Mouse (Mus musculus) lung, embryonic 14.5 days (tissue): ENCODE measurements around the gene Kcnh3. TPM values are rescaled to one million over a fixed set of nuclear protein-coding genes. Genes with fewer than 3 reads are reported as not detected.
A peak's percentile ranks its signal among the peaks of the same experiment; 100 is the strongest.

Source experiments
- ATAC-seq: fragments of 200-750 bp; cut with Nextera tagmentation; 2 replicates; pipeline ENCODE4 v1.8.0; 2017; ENCODE audit warnings: mild to moderate bottlenecking, moderate TSS enrichment, moderate library complexity; ENCODE audit not compliant: insufficient read depth
- DNase-seq: peaks from one replicate; pipeline ENCODE4 v3.0.0-alpha.2; 2015
- H3K27ac ChIP-seq: fragments of 300-500 bp; sonication (generic); 2 replicates; pipeline ENCODE4 v1.5.1; 2014; ENCODE audit warnings: low read depth, mild to moderate bottlenecking, moderate library complexity
- H3K27me3 ChIP-seq: fragments of 300-500 bp; sonication (generic); 2 replicates; pipeline ENCODE4 v1.6.1; 2014; ENCODE audit warnings: low read length, control low read depth; ENCODE audit not compliant: insufficient read depth
- H3K36me3 ChIP-seq: fragments of 300-500 bp; sonication (generic); 2 replicates; pipeline ENCODE4 v1.6.1; 2014; ENCODE audit warnings: control low read depth; ENCODE audit not compliant: insufficient read depth
- H3K4me1 ChIP-seq: fragments of 300-500 bp; sonication (generic); 2 replicates; pipeline ENCODE4 v1.6.1; 2014; ENCODE audit warnings: antibody characterized with exemption, control low read depth; ENCODE audit not compliant: insufficient read depth
- H3K4me2 ChIP-seq: fragments of 300-500 bp; sonication (generic); 2 replicates; pipeline ENCODE4 v1.6.1; 2014; ENCODE audit warnings: mild to moderate bottlenecking
- H3K4me3 ChIP-seq: fragments of 300-500 bp; sonication (generic); 2 replicates; pipeline ENCODE4 v1.5.1; 2014; ENCODE audit warnings: low read depth, low read length
- H3K9ac ChIP-seq: fragments of 300-500 bp; sonication (generic); 2 replicates; pipeline ENCODE4 v1.6.1; 2014
- H3K9me3 ChIP-seq: fragments of 300-500 bp; sonication (generic); 2 replicates; pipeline ENCODE4 v1.6.1; 2016; ENCODE audit warnings: low read depth, low read length, control low read depth
- CTCF ChIP-seq: IDR thresholded peaks from 2 replicates; pipeline ENCODE4 v1.5.1; 2016; ENCODE audit warnings: antibody characterized with exemption, low read depth
- WGBS: fragments of 180-500 bp; shearing (Covaris S2); extraction: QIAGEN DNeasy Blood & Tissue Kit; methylation state at CpG from one replicate; pipeline ENCODE4 v1.1.7; 2014; 5-methylcytosine and 5-hydroxymethylcytosine counted together
- polyA plus RNA-seq: library from polyadenylated mRNA; unstranded; fragments of >200 nt; fragmentation: Nextera tagmentation; extraction: Ambion mirVana; gene quantifications from 2 replicates; pipeline ENCODE4 v1.2.1, GENCODE M21; 2014

Kcnh3 gene
- polyA plus RNA-seq, 1 experiment from 2014 or later: 0.37 TPM

GRCm38 (mm10) chr15:99223585-99224207, 965 bp upstream of the Kcnh3 start:
- ATAC-seq (0 out of 2 replicates have a peak, but pooled peaks have one; percentile 14), DNase-seq (peak; percentile 60)
- no peaks in the 10 kb centered on the region for H3K36me3 ChIP-seq
- no peak for TF ChIP-seq CTCF
- peak overlapping the region; percentile 20; the same call in 1 of the 2 replicates for H3K9ac ChIP-seq
- WGBS: under 1% methylated on average over 45 of the region's 46 CpGs
- peak overlapping the region; percentile 43 for H3K4me3 ChIP-seq
- H3K4me2 ChIP-seq: peak overlapping the region; percentile 77
- H3K9me3 ChIP-seq: no peaks in the 10 kb centered on the region
- H3K27ac ChIP-seq: no peak overlapping the region
- H3K27me3 ChIP-seq: peaks cover 89% of the 10 kb centered on the region
- peaks cover 8% of the 10 kb centered on the region; the same call in 1 of the 2 replicates for H3K4me1 ChIP-seq

- H3K36me3 ChIP-seq: no peaks in the 10 kb centered on the region
- no peaks in the 10 kb centered on the region for H3K9me3 ChIP-seq
- WGBS: under 1% methylated on average over 22 of the region's 22 CpGs
- peak overlapping the region; percentile 43 for H3K4me3 ChIP-seq
- no peak for TF ChIP-seq CTCF
- no peak overlapping the region for H3K9ac ChIP-seq
- ATAC-seq: 0 out of 2 replicates have a peak, but pooled peaks have one; percentile 22
- H3K27ac ChIP-seq: no peak overlapping the region
- peak overlapping the region; percentile 77 for H3K4me2 ChIP-seq
- DNase-seq: peak; percentile 65
- H3K27me3 ChIP-seq: peaks cover 87% of the 10 kb centered on the region
- H3K4me1 ChIP-seq: peaks cover 8% of the 10 kb centered on the region; the same call in 1 of the 2 replicates
Observed at GRCm38 (mm10) chr15:99225081-99225810, 585 bp downstream of the Kcnh3 start.

DNA sequence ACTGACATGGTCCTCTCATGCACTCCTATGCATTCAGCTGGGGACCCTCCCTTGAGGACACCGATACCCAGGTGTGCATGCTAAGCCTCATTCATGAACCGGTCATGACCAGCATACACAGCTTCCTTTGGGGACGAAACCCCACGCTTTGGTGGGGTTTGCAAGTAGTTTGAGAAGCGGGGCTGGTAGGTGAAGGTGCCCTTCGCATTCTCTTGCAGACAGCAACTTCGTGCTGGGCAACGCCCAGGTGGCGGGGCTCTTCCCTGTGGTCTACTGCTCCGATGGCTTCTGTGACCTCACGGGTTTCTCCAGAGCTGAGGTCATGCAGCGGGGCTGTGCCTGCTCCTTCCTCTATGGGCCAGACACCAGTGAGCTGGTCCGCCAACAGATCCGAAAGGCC, 1.4 kb downstream of the Kcnh3 start:
- Histone ChIP-seq H3K9ac (no peak overlapping the region), H3K4me1 (peaks cover 8% of the 10 kb centered on the region; the same call in 1 of the 2 replicates), H3K27ac (no peak overlapping the region), H3K4me3 (peak overlapping the region; percentile 43; the same call in 1 of the 2 replicates), H3K4me2 (no peak overlapping the region), H3K36me3 (no peaks in the 10 kb centered on the region), H3K9me3 (no peaks in the 10 kb centered on the region), H3K27me3 (peaks cover 83% of the 10 kb centered on the region)
- TF ChIP-seq CTCF: no peak
- ATAC-seq: no peak
- no peak for DNase-seq
- WGBS: 22% methylated on average over 14 of the region's 14 CpGs

DNA sequence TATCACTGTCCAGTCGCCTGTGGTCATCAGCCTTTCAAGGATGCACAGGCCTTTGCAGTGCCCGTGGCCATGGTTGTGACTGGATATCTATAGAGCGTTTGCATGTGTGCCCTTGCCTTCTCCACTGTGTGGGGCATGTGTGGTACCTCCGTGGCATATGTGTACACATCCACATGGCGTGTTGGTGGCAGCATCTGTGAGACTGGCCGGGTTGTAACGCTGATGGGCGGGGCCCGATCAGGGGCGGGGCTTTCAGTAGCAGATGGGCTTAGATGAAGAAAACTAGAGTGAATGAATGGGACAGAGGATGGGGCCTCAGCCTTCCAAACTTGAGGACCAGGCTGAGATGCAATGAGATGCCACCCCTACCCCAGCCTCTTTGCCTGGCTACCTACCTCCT, 7.3 kb downstream of the Kcnh3 start:
- DNase-seq (no peak), ATAC-seq (no peak)
- Histone ChIP-seq H3K4me1 (no peaks in the 10 kb centered on the region), H3K27me3 (peaks cover 33% of the 10 kb centered on the region), H3K4me2 (no peak overlapping the region), H3K36me3 (no peaks in the 10 kb centered on the region), H3K9me3 (no peaks in the 10 kb centered on the region), H3K27ac (no peak overlapping the region), H3K4me3 (no peak overlapping the region), H3K9ac (no peak overlapping the region)
- no peak for TF ChIP-seq CTCF
- WGBS: 59% methylated on average over 10 of the region's 10 CpGs

- Histone ChIP-seq H3K27me3 (peaks cover 17% of the 10 kb centered on the region), H3K9ac (no peak overlapping the region), H3K9me3 (no peaks in the 10 kb centered on the region), H3K27ac (no peak overlapping the region), H3K4me3 (no peak overlapping the region), H3K36me3 (no peaks in the 10 kb centered on the region), H3K4me2 (no peak overlapping the region), H3K4me1 (no peaks in the 10 kb centered on the region)
- ATAC-seq (no peak), DNase-seq (no peak)
- WGBS: 49% methylated on average over 17 of the region's 17 CpGs
- no peak for TF ChIP-seq CTCF
Observed at GRCm38 (mm10) chr15:99233719-99234118, 9.1 kb downstream of the Kcnh3 start.

DNA sequence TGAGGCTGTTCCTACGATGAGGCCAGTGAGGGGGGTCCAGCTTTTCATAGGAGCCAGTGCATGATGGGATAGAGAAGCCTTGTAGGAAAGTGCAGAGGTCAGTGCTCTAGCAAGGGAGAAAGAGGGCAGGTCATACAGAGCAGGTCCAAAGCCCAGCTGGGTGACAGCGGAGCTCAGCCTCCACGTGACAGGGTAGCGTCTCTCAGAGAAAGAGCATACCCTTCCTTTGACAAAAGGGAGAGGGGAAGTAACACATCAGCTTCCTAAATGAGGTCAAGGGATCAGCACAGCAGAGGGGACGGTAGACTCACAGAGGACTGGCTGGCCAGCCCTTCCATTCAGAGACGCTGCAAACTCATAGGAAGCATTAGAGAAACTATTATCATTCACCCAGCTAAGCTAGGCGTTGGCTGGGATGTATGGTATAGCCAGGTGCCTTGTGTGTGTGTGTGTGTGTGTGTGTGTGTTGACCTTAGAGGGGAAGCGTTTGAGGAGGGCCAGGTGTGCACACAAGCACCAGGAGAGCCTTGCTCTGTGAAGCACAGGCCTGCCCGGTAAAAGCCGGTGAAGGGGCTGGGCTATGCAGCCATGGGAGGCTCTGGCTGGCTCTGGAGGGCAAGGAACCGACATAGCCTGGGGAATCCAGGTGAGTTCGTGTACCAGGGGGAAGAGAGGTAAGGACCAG, 9.8 kb downstream of the Kcnh3 start:
- TF ChIP-seq CTCF: no peak
- H3K9ac ChIP-seq: no peak overlapping the region
- no peak overlapping the region for H3K4me3 ChIP-seq
- H3K27ac ChIP-seq: no peak overlapping the region
- no peaks in the 10 kb centered on the region for H3K4me1 ChIP-seq
- ATAC-seq: no peak
- WGBS: 34% methylated on average over 12 of the region's 12 CpGs
- H3K27me3 ChIP-seq: peaks cover 17% of the 10 kb centered on the region
- H3K4me2 ChIP-seq: no peak overlapping the region
- no peaks in the 10 kb centered on the region for H3K36me3 ChIP-seq
- H3K9me3 ChIP-seq: no peaks in the 10 kb centered on the region
- DNase-seq: no peak

DNA sequence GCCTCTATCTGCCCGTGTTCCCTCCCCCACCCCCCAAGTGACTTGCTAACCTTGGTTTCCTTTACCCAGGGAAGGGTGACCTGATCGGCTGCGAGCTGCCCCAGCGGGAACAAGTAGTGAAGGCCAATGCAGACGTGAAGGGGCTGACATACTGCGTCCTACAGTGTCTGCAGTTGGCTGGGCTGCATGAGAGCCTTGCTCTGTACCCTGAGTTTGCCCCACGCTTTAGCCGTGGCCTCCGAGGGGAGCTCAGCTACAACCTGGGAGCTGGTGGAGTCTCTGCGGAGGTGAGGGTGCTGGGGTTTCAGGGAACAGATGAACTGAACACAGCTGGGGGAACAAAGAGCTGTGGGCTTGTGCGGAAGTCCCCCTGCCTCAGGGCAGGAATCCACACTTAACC, 13.3 kb downstream of the Kcnh3 start:
- Histone ChIP-seq H3K4me1 (no peaks in the 10 kb centered on the region), H3K36me3 (peaks cover 17% of the 10 kb centered on the region; the same call in 1 of the 2 replicates), H3K4me3 (no peak overlapping the region), H3K4me2 (no peak overlapping the region), H3K9ac (no peak overlapping the region), H3K27ac (no peak overlapping the region), H3K27me3 (no peaks in the 10 kb centered on the region), H3K9me3 (no peaks in the 10 kb centered on the region)
- ATAC-seq (no peak), DNase-seq (no peak)
- 57% methylated on average over 11 of the region's 11 CpGs for WGBS
- TF ChIP-seq CTCF: no peak
